Mouse (Mus musculus) kidney, adult 2 months (tissue): ENCODE data around the gene Gm17617.

Experiments
- CTCF ChIP-seq: fragments of 200-500 bp; conservative IDR thresholded peaks from 2 replicates; pipeline ENCODE4 v1.5.1; 2011; ENCODE audit warnings: low read depth, mild to moderate bottlenecking, control low read depth, low read length, moderate library complexity, mixed read lengths; ENCODE audit not compliant: insufficient read depth, insufficient read length
- POLR2A ChIP-seq: fragments of 200-500 bp; IDR thresholded peaks from one replicate; pipeline ENCODE4 v1.6.1; 2011; ENCODE audit warnings: low read depth, low read length, control low read depth

DNA sequence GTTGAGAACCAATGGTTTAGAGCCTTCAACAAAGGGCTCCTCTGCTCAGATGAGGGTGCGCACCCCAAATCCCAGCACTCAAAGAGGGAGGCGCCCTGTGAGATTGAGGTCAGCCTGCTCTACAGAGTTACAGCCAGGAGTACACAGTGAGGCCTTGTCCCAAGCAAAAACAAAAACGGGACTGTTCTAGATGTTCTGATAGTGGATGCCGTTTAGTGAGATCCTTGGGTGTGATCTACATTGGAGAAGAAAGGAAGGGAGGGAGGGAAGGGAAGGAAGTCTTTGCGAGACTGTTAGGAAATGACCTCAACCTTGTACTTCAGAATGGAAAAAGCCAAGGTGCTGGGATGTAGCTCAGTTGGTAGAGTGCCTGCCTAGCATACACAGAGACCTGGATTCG lies 42.9 kb upstream of the Gm17617 start:
- TF ChIP-seq POLR2A (no peak), CTCF (no peak)
